Mouse (Mus musculus) cerebellum, postnatal 25 days (tissue): ENCODE measurements around the gene Coq3.

Experiments used
- DNase-seq, 2 experiments: peaks; one replicate each; pipeline ENCODE4 v3.0.0; 2021; ENCODE audit warnings: mixed read lengths in 2 of 2

Gene Coq3

GRCm38 (mm10) chr4:21879565-21880220, at the start of gene Coq3:
Coq3 (plus strand) TSS chr4:21879673.
- DNase-seq: peak; percentile 85

GRCm38 (mm10) chr4:21832844-21833243, 46.6 kb upstream of the Coq3 start:
- DNase-seq: no peak

GRCm38 (mm10) chr4:21847481-21848286, 31.8 kb upstream of the Coq3 start, which contains the start of gene Pnisr:
Pnisr (plus strand) TSS chr4:21847583.
- peak; percentile 91 to 97 for DNase-seq

GRCm38 (mm10) chr4:21848287-21848630, 31.2 kb upstream of the Coq3 start:
- DNase-seq: peak; percentile 90 to 94

- no peak for DNase-seq
Observed at GRCm38 (mm10) chr4:21857481-21857880, 22.0 kb upstream of the Coq3 start.

GRCm38 (mm10) chr4:21865226-21865625, 14.2 kb upstream of the Coq3 start:
- no peak for DNase-seq

- no peak for DNase-seq
Observed at GRCm38 (mm10) chr4:21878776-21879175, 697 bp upstream of the Coq3 start.

- DNase-seq: no peak
Observed at GRCm38 (mm10) chr4:21882806-21883205, 3.3 kb downstream of the Coq3 start.

GRCm38 (mm10) chr4:21885831-21886230, 6.4 kb downstream of the Coq3 start:
- no peak for DNase-seq

GRCm38 (mm10) chr4:21930971-21931771, 51.7 kb downstream of the Coq3 start, which contains the start of gene Faxc:
Faxc (plus strand) TSS chr4:21931329.
- peak; percentile 87 for DNase-seq

- DNase-seq: peak; percentile 43 to 51
Observed at GRCm38 (mm10) chr4:21931772-21932630, 52.5 kb downstream of the Coq3 start.

GRCm38 (mm10) chr4:21935378-21935777, 55.9 kb downstream of the Coq3 start:
- no peak for DNase-seq

- no peak for DNase-seq
Observed at GRCm38 (mm10) chr4:21936424-21936823, 57.0 kb downstream of the Coq3 start.

GRCm38 (mm10) chr4:21937890-21938289, 58.4 kb downstream of the Coq3 start:
- DNase-seq: no peak

GRCm38 (mm10) chr4:21944672-21945071, 65.2 kb downstream of the Coq3 start:
- DNase-seq: no peak

GRCm38 (mm10) chr4:21951444-21951843, 72.0 kb downstream of the Coq3 start:
- peak; percentile 44 to 68 for DNase-seq

- DNase-seq: no peak
Observed at GRCm38 (mm10) chr4:21952255-21952654, 72.8 kb downstream of the Coq3 start.

GRCm38 (mm10) chr4:21957570-21958321, 78.3 kb downstream of the Coq3 start:
- DNase-seq: peak; percentile 57 to 73
